Mouse (Mus musculus) granulocyte monocyte progenitor cell, adult 5-6 weeks (primary cell): ENCODE data around the gene Lrrc2. TPM values are rescaled to one million over a fixed set of nuclear protein-coding genes. Genes with fewer than 3 reads are reported as not detected.

Experiments
- total RNA-seq, 2 experiments: library from RNA; stranded (forward) in 1 of 2; stranded (reverse) in 1 of 2; fragments of 200-712, 200-1000 nt in 1 of 2; fragments of >200 nt in 1 of 2; fragmentation: Nextera tagmentation in 1 of 2; gene quantifications; 2 replicates each; pipeline ENCODE4 v1.2.3; 2014 to 2017

Gene Lrrc2
- total RNA-seq, 2 experiments from 2014 or later: 0.21 TPM; not detected in 1

Other genes with a start within 250 kb of the Lrrc2 start
- not detected in 2 replicates for gene Myl3, start 209.7 kb upstream of the Lrrc2 start, total RNA-seq (2014; fragmentation: Nextera tagmentation)
- gene Myl3, start 209.7 kb upstream of the Lrrc2 start, total RNA-seq (2017): not detected in 2 replicates
- 1.2 TPM in 1 of 2 replicates, not detected in the other for gene Pth1r, start 204.4 kb upstream of the Lrrc2 start, total RNA-seq (2014; fragmentation: Nextera tagmentation)
- 0.10 and 2.5 TPM in 2 replicates for gene Pth1r, start 204.4 kb upstream of the Lrrc2 start, total RNA-seq (2017)
- gene Prss42, start 153.4 kb upstream of the Lrrc2 start, total RNA-seq (2014; fragmentation: Nextera tagmentation): not detected in 2 replicates
- not detected in 2 replicates for gene Prss42, start 153.4 kb upstream of the Lrrc2 start, total RNA-seq (2017)
- gene Prss44, start 137.6 kb upstream of the Lrrc2 start, total RNA-seq (2014; fragmentation: Nextera tagmentation): not detected in 2 replicates
- gene Prss44, start 137.6 kb upstream of the Lrrc2 start, total RNA-seq (2017): not detected in 2 replicates
- gene Prss43, start 124.9 kb upstream of the Lrrc2 start, total RNA-seq (2014; fragmentation: Nextera tagmentation): not detected in 2 replicates
- gene Prss43, start 124.9 kb upstream of the Lrrc2 start, total RNA-seq (2017): not detected in 2 replicates
- gene Prss45, start 117.0 kb upstream of the Lrrc2 start, total RNA-seq (2014; fragmentation: Nextera tagmentation): not detected in 2 replicates
- not detected in 2 replicates for gene Prss45, start 117.0 kb upstream of the Lrrc2 start, total RNA-seq (2017)
- gene Prss46, start 107.0 kb upstream of the Lrrc2 start, total RNA-seq (2014; fragmentation: Nextera tagmentation): not detected in 2 replicates
- not detected in 2 replicates for gene Prss46, start 107.0 kb upstream of the Lrrc2 start, total RNA-seq (2017)
- gene Prss50, start 93.6 kb upstream of the Lrrc2 start, total RNA-seq (2014; fragmentation: Nextera tagmentation): not detected in 2 replicates
- gene Prss50, start 93.6 kb upstream of the Lrrc2 start, total RNA-seq (2017): not detected in 2 replicates
- gene Als2cl, start 71.7 kb upstream of the Lrrc2 start, total RNA-seq (2014; fragmentation: Nextera tagmentation): 0.41 TPM in 1 of 2 replicates, not detected in the other
- 0.04 TPM in 1 of 2 replicates, not detected in the other for gene Als2cl, start 71.7 kb upstream of the Lrrc2 start, total RNA-seq (2017)
- gene Tmie, start 71.4 kb upstream of the Lrrc2 start, total RNA-seq (2014; fragmentation: Nextera tagmentation): not detected in 2 replicates
- not detected in 2 replicates for gene Tmie, start 71.4 kb upstream of the Lrrc2 start, total RNA-seq (2017)
- not detected in 2 replicates for gene Fam240a, start 34.7 kb upstream of the Lrrc2 start, total RNA-seq (2014; fragmentation: Nextera tagmentation)
- gene Fam240a, start 34.7 kb upstream of the Lrrc2 start, total RNA-seq (2017): not detected in 2 replicates
- gene Tdgf1, start 5.4 kb upstream of the Lrrc2 start, total RNA-seq (2014; fragmentation: Nextera tagmentation): not detected in 2 replicates
- not detected in 2 replicates for gene Tdgf1, start 5.4 kb upstream of the Lrrc2 start, total RNA-seq (2017)
- gene Rtp3, start 39.0 kb downstream of the Lrrc2 start, total RNA-seq (2014; fragmentation: Nextera tagmentation): not detected in 2 replicates
- not detected in 2 replicates for gene Rtp3, start 39.0 kb downstream of the Lrrc2 start, total RNA-seq (2017)
- 32.3 TPM in 1 of 2 replicates, not detected in the other for gene Ltf, start 67.7 kb downstream of the Lrrc2 start, total RNA-seq (2014; fragmentation: Nextera tagmentation)
- 99.6 and 152 TPM in 2 replicates for gene Ltf, start 67.7 kb downstream of the Lrrc2 start, total RNA-seq (2017)
- 3.7 TPM in 1 of 2 replicates, not detected in the other for gene Ccrl2, start 106.0 kb downstream of the Lrrc2 start, total RNA-seq (2014; fragmentation: Nextera tagmentation)
- 6.5 and 8.8 TPM in 2 replicates for gene Ccrl2, start 106.0 kb downstream of the Lrrc2 start, total RNA-seq (2017)
- gene Lrrfip2, start 166.0 kb downstream of the Lrrc2 start, total RNA-seq (2014; fragmentation: Nextera tagmentation): 34.0 and 37.9 TPM in 2 replicates
- 75.1 and 86.0 TPM in 2 replicates for gene Lrrfip2, start 166.0 kb downstream of the Lrrc2 start, total RNA-seq (2017)